12 mouse cellular contexts compared by ENCODE assay signal in genomic region chr5:98706597-98706996, GRCm38 (mm10).
DNase-seq lines count a peak whose midpoint lies in the region; ATAC-seq and TF ChIP-seq lines count a peak whose summit lies in the region.
"Had no signal": no experiment of that assay in that cellular context is flagged by ENCODE, and none has a peak within 500 bp of the region (broad histone marks: within the 10 kb centered on the region; RNA-seq: fewer than 3 reads in every experiment).

No protein-coding gene starts in this region.

- H3K4me1 ChIP-seq in kidney, postnatal 0 days (replicated peaks; ENCODE audit: insufficient read depth, low read length): no peaks in the 10 kb centered on the region

- H3K9ac ChIP-seq in kidney, postnatal 0 days (ENCODE audit: low read depth, low read length): no peak overlapping the region

- no peak overlapping the region for H3K4me3 ChIP-seq in kidney, postnatal 0 days (replicated peaks; ENCODE audit: low read depth, low read length)

- TF ChIP-seq CTCF in kidney, postnatal 0 days (IDR thresholded peaks at IDR 0.05; ENCODE audit: low read depth): peak; percentile 32
- peak; percentile 40 for TF ChIP-seq CTCF in brain, embryonic 14.5 days (IDR thresholded peaks at IDR 0.05; ENCODE audit: borderline replicate concordance, extremely low read depth, insufficient read depth, insufficient read length)

- peak; percentile 19 for DNase-seq in cerebellum, postnatal 10 days
- DNase-seq in cerebellum, postnatal 4 days (ENCODE audit: low spot score in 2 of 2): no peak
- no peak for DNase-seq in kidney, postnatal 0 days (ENCODE audit: low spot score)
- no peak for DNase-seq in kidney, adult 18-20 months
- peak; percentile 20 for DNase-seq in lung, postnatal 36 days
- DNase-seq in lung, postnatal 14 days: no peak
- DNase-seq in brain, embryonic 14.5 days (ENCODE audit: low read depth): no peak
- no peak for DNase-seq in cerebellum, adult 9-11 months
- DNase-seq: cerebellum, postnatal 25 days; heart, adult 11 months; heart, postnatal 14 days; thymus, postnatal 25 days had no signal

- no peaks in the 10 kb centered on the region for H3K36me3 ChIP-seq in kidney, postnatal 0 days (ENCODE audit: insufficient read depth, low read length)

- no peak overlapping the region for H3K4me2 ChIP-seq in kidney, postnatal 0 days (ENCODE audit: low read length)

- WGBS in kidney, postnatal 0 days: 79% methylated on average over 4 of the region's 4 CpGs

- no peak for ATAC-seq in kidney, postnatal 0 days (replicated peaks; ENCODE audit: low FRiP score, low read depth)

- no peaks in the 10 kb centered on the region for H3K9me3 ChIP-seq in kidney, postnatal 0 days (replicated peaks; ENCODE audit: low read length)

- TF ChIP-seq POLR2A in brain, embryonic 14.5 days (IDR thresholded peaks at IDR 0.05; ENCODE audit: borderline replicate concordance, extremely low read depth, insufficient read depth, insufficient read length, poor library complexity, severe bottlenecking): no peak

- H3K27ac ChIP-seq in kidney, postnatal 0 days: no peak overlapping the region

- H3K27me3 ChIP-seq in kidney, postnatal 0 days (ENCODE audit: insufficient read depth, low read length): no peaks in the 10 kb centered on the region

Comparison
In these comparisons a context has a peak if more than half of its experiments do, and no peak if none do; other contexts are left out.
1. DNase-seq: peak in cerebellum, postnatal 10 days (2 of 2) and lung, postnatal 36 days (single experiment); none in cerebellum, postnatal 4 days (0 of 2), kidney, postnatal 0 days (single experiment), kidney, adult 18-20 months (single experiment), lung, postnatal 14 days (single experiment), brain, embryonic 14.5 days (single experiment) and cerebellum, adult 9-11 months (single experiment).